Mouse (Mus musculus) adrenal gland, adult 18-20 months (tissue): ENCODE measurements around the gene Cdc6. TPM values are rescaled to one million over a fixed set of nuclear protein-coding genes. Genes with fewer than 3 reads are reported as not detected.

Source experiments
- DNase-seq, 2 experiments: peaks; one replicate each; pipeline ENCODE4 v3.0.0; 2021 to 2022; ENCODE audit warnings: low spot score in 2 of 2
- total RNA-seq, 2 experiments: library from RNA; stranded (reverse); gene quantifications; 1 replicate in 1 of 2; 2 replicates in 1 of 2; pipeline ENCODE4 v1.2.3; 2021

Cdc6 gene
- total RNA-seq, 2 experiments from 2014 or later: 0.32 to 0.43 TPM

DNA sequence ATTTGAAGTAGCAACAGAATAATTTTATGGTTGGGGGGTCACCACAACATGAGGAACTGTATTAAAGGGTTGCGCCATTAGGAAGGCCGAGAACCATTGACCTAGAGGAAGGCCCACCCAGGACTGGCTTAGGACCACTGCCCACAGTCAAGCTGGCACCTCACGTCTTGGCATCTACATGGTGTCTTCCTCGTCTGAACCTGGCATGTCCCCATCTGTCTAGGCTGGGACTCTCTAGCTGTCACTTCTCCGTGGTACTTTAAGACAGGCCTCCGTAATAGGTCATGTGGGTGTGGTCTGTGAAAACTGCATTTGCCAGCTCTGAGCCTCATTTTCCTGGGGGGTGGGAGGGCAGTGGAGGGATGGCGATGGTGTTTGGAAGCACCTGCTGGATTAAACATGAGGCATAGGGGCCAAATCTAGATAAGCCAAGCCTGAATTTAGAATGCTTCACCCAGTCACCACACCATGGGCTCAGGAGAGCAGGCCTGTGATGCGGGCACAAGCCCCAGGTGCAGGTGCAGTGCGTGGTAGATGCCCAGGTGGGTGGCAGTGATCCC is 65.3 kb downstream of the Cdc6 start:
- DNase-seq: no peak

Other genes starting within 250 kb of the Cdc6 start
- not detected for gene Gsdma, start 243.4 kb upstream of the Cdc6 start, total RNA-seq
- 100 to 1,000 TPM; 114 to 118 TPM for gene Psmd3, start 225.2 kb upstream of the Cdc6 start, total RNA-seq
- not detected for gene Csf3, start 206.5 kb upstream of the Cdc6 start, total RNA-seq
- 10 to 100 TPM; 46.1 to 49.2 TPM for gene Med24, start 178.4 kb upstream of the Cdc6 start, total RNA-seq
- 10 to 100 TPM; 90.2 to 91.0 TPM for gene Thra, start 167.2 kb upstream of the Cdc6 start, total RNA-seq
- 100 to 1,000 TPM; 226 to 232 TPM for gene Nr1d1, start 132.5 kb upstream of the Cdc6 start, total RNA-seq
- gene Msl1, start 112.3 kb upstream of the Cdc6 start, total RNA-seq: 10 to 100 TPM; 82.3 to 97.4 TPM
- 10 to 100 TPM; 36.8 to 41.9 TPM for gene Casc3, start 102.9 kb upstream of the Cdc6 start, total RNA-seq
- under 1 TPM; 0.36 to 0.58 TPM for gene Rapgefl1, start 71.0 kb upstream of the Cdc6 start, total RNA-seq
- 10 to 100 TPM; 20.0 to 22.2 TPM for gene Wipf2, start 44.2 kb upstream of the Cdc6 start, total RNA-seq
- 10 to 100 TPM; 16.2 to 16.7 TPM for gene Rara, start 20.0 kb downstream of the Cdc6 start, total RNA-seq
- gene Gjd3, start 75.2 kb downstream of the Cdc6 start, total RNA-seq: not detected
- 1 to 10 TPM; 3.2 to 4.3 TPM for gene Top2a, start 116.4 kb downstream of the Cdc6 start, total RNA-seq
- 100 to 1,000 TPM in 1 of 2 experiments, 10 to 100 TPM in 1; 74.6 to 150 TPM for gene Igfbp4, start 133.4 kb downstream of the Cdc6 start, total RNA-seq
- under 1 TPM; 0.43 to 0.67 TPM for gene Tns4, start 181.5 kb downstream of the Cdc6 start, total RNA-seq
- under 1 TPM in 1 of 2 experiments, not detected in 1; 0.38 TPM for gene Ccr7, start 247.3 kb downstream of the Cdc6 start, total RNA-seq